Mouse (Mus musculus) 416B (cell line): ENCODE measurements around the gene Sox1.
A peak's percentile ranks its signal among the peaks of the same experiment; 100 is the strongest.

Experiments
- DNase-seq: peaks from one replicate; pipeline ENCODE4 v3.0.0; 2011; ENCODE audit warnings: low read depth

The Sox1 gene

GRCm38 (mm10) chr8:12389116-12389471 lies 6.0 kb upstream of the Sox1 start:
- DNase-seq = no peak

GRCm38 (mm10) chr8:12389801-12390639 lies 5.1 kb upstream of the Sox1 start:
- DNase-seq = no peak

- no peak for DNase-seq
Observed at GRCm38 (mm10) chr8:12390640-12391365, 4.3 kb upstream of the Sox1 start.

GRCm38 (mm10) chr8:12391366-12392250 lies 3.5 kb upstream of the Sox1 start:
- no peak for DNase-seq

DNA sequence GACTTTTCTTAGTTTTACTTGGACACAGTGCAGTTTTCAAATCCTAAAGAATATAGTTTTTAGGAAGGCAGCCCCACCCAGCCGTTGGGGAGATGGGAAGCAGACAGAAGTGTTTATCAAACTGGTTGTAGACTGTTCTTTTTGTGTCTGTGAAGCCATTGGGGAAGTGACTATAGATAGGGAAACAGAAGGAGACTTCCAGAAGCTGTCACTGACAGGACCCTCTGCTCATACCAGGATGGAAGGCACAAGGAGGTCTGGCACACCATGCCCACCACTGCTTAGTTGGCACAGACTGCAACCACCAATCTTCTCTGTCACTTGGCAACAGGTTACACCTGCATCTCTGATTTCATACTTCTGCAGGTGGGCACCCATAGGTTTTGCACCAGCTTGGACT lies 2.3 kb upstream of the Sox1 start:
- DNase-seq = no peak

DNA sequence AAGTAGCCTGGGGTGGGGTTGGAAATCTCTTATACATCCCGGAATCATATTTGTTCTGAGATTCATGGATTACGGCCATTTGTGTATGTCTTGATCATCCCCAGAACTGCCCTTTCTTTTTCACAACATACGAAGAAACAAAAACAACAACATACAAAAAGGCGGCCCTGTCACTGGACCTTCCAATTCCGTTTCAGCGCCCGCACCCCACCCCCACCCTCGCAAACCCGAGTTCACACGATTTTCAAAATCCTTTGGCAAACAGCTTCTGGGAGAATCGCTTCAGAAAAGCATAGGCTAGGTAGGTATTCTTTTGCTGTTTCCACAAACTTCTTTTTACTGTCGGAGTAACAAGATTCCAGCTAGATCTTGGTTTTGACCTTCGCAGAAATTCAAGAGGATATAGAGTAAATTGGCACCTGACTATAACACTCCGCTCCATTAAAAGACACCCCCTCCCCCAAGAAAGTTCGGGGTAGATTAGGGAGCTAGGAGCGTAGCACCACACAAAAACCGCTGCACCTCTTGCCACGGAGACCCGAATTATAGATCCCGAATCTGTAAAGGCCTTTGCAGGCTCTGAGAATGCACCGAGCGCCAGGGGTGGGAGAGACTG lies 602 bp upstream of the Sox1 start:
- no peak for DNase-seq

- DNase-seq = no peak
Observed at GRCm38 (mm10) chr8:12396501-12397345, 1.6 kb downstream of the Sox1 start.

- DNase-seq = no peak
Observed at GRCm38 (mm10) chr8:12397346-12397925, 2.3 kb downstream of the Sox1 start.

DNA sequence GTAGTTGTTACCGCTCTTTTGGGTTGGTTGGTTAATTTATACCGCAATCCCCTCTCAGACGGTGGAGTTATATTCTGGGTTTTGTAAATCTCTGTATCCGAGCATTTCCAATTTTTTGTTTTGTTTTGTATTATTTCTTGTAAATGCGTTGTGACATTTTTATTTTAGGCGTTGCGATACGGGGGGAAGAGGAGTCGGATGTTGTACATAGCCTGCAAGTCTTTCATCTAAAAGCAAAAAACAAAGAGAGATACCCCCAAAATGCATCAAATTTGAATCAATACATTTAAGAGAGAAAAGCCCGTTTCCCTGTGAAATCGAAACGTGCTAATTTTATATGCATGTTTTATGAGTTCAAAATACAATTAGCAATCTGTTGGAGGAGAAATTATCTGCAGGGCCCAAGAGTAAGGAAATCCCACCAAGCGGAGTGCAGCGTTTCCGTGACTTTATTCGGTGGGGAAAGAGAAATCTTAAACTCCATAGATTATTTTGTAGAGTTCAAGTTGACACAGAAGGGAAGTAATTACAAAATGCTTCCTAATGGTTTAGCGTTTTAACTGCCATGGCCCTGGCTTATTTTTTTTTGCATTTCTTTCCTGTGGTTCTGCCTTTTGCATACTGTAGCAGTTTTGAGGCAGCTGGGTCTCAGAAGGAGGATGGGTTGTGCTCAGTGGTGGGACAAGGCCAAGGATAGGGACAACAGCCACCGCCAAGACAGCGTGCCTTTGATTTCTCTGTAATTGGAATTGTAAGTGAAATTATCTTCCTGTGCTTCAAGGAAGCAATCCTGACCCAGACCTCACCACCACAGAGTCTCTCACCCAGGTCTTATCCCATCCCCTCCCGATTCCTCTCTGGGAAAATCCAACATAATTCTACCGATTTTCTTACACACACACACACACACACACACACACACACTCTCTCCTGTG lies 3.2 kb downstream of the Sox1 start:
- no peak for DNase-seq

- DNase-seq = no peak
Observed at GRCm38 (mm10) chr8:12399421-12400205, 4.5 kb downstream of the Sox1 start.

GRCm38 (mm10) chr8:12400611-12401390 lies 5.7 kb downstream of the Sox1 start:
- DNase-seq = no peak

GRCm38 (mm10) chr8:12401391-12402270 lies 6.5 kb downstream of the Sox1 start:
- no peak for DNase-seq

DNA sequence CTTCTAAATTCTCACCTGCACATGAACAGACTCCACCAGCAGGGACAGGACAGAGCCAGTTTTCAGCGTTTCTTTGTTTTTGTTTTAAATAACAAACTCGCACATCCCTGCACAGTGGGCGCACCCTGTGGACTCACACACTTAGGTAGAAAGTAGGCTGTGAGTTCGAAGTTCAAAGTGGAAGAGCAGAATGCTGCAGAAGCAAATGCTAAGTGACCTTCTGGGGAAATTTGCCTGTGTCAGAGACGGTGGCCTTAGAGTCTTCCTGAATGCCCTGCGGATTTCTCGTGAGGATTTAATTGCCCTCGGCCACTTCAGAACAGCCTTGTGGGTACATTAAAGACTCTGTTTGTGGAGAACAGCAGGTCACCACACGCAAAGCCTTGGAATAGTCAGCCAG lies 7.6 kb downstream of the Sox1 start:
- DNase-seq = no peak

DNA sequence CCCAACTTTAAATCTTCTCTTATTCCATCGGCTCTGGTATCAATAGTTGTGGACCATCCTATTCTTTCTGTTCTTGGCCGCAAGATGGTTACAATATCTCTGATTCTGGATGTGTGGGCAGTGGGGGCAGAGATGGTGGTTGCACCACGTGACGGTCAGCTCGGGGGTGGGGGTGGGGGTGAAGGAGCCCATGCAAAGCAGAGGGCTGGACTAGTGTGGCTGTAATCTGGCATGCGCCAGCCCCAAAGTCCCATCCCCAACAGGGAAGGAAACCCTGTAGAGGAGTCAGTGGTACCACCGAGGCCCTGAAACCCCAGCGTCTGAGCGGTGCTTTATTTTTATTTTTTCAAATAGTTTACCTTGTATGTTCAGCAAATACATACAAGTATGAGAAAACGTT lies 12.9 kb downstream of the Sox1 start:
- DNase-seq = no peak

DNA sequence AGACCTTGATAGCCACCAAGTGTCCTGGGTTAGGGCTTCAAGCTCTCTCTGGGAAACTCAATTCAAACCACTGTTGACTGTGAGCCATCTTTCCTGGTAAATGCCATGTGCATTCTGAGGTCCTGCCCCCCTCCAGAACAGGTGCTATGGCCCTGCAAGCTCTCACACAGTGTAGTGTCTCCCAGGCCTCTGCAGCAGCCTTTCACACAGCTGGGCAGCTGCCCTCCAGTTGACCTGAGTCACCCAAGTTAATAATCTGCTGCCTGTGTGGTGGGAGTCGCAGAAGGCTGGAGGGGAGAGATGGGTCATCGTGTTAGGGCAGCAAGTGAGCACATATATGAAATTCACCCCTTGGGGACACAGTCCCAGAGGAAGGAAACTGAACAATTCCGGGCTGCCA lies 14.9 kb downstream of the Sox1 start:
- no peak for DNase-seq

GRCm38 (mm10) chr8:12417056-12417455 lies 22.0 kb downstream of the Sox1 start:
- DNase-seq = no peak

DNA sequence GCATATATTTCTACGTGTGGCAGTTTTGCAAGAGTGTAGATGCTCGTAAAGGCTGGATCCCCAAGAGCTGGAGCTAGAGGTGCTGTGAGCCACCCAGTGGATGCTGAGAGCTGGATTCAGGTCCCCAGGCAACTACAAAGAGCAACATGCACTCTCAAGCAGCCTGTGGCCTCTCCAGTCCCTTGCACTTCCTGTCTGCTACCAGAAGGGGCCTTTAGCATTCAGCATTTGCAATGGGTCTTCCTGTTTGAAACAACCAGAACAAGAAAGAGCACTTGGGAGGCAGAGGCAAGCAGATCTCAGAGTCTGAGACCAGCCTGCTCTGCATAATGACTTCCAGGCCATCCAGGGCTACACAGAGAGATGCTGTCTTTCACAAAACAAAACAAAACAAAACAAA lies 25.4 kb downstream of the Sox1 start:
- DNase-seq = peak; percentile 10
